Mouse (Mus musculus): ENCODE measurements around the gene Dusp8.

Dusp8 gene

GRCm38 (mm10) chr7:142086159-142086905, 9.3 kb downstream of the Dusp8 start:
- DNase-seq (ENCODE audit: low spot score in 2 of 2): no peak

DNA sequence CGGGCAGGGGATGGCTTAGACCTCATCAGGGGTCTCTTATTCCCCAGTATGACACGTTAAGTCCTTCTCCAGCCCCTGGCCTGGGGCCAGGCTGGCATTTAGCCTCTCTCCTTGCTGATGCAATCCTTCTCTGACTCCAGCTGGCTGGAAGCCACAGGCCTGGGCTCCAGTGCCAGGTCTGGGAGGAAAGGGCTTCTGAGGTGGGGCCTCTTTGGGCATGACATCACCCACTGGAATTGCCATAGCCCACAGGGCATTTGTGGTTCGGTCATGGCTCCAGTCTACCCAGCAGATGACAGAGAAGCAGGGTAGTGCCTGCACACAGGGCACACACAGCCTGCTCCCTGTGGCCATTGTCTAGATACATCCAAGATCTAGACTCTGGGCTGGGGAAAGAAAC, 10.8 kb downstream of the Dusp8 start:
- no peak for DNase-seq (ENCODE audit: low spot score in 2 of 2)

DNA sequence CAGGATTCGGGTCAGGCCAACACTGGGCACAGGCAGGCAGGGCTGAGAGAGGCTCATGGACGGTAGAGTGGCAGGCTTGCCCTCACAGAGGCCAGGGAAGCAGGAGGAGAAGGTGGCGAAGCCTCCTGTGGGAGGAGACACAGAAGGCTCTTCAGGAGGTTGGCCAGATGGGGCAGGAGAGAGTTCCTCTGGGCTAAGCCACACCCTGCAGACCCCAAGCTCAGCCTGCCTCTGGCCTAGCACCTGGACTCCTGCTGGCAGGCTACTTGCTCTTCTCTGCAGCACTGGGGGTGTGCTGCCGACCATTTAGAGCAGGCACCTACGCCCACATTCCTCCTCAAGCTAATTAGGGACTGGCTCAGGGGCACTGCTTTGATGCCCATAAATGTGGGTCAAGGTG, 11.2 kb downstream of the Dusp8 start:
- no peak for DNase-seq (ENCODE audit: low spot score in 2 of 2)

- DNase-seq (ENCODE audit: low spot score in 2 of 2): no peak
Observed at GRCm38 (mm10) chr7:142083588-142084317, 11.9 kb downstream of the Dusp8 start.

DNA sequence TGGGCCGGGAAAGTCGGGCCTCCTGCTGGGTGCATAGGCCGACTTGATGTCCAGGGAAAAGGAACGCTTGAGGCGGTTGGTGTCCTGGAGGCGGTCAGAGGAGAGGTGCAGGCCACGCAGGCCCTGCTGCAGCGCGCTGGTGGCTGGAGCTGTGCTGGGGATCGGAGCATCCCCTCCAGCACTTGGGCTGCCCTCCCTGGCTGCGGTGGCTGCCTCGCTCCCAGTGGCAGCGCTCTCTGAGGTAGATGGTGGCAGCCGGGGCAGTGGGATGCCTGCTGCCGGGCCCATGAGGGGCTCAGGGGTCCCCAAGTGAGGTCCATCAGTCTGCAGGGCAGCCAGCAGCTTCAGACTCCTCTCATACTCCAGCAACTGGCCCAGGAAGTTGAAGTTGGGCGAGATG, 13.0 kb downstream of the Dusp8 start:
- DNase-seq (ENCODE audit: low spot score in 2 of 2): no peak

DNA sequence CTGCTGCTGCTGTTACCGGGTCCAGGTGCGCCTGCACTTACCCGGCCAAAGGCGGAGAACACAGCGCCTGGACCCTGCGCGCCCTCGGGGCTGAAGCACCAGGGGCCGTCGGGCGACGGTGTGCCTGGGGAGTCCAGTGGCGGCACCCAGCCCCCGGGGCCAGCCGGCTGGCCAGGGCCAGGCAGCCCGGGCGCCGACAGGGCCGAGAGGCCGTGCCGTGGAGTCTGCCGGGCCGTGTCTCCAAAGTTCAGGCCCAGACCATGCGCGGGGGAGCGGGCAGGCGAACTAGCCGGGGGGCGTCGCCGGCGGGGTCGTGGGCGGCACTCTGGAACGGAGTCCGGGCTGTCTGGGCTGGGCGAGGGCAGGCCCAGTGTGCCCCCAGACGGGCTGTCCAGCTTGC, 13.5 kb downstream of the Dusp8 start:
- DNase-seq (ENCODE audit: low spot score in 2 of 2): no peak

GRCm38 (mm10) chr7:142081736-142082135, 13.9 kb downstream of the Dusp8 start:
- DNase-seq (ENCODE audit: low spot score in 2 of 2): no peak

DNA sequence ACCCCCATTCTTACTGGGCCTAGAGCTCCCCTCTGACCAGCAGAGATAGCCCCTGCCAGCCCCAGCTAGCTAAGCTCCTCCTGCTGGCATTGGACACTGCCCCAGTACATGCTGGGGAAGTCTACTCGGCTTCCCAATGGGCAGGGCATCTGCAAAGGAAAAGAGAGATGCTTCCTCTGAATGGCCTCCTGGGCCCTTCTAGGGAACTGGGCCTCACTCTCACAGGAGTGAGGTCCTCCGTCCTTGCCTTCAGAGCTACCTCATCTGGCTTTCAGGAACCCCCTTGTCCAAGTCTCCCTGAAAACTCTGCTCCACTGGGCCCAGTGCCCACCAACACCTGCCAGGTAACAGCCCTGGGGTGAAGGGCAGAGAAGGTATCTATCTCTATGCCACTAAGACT, 14.8 kb downstream of the Dusp8 start:
- no peak for DNase-seq (ENCODE audit: low spot score in 2 of 2)

DNA sequence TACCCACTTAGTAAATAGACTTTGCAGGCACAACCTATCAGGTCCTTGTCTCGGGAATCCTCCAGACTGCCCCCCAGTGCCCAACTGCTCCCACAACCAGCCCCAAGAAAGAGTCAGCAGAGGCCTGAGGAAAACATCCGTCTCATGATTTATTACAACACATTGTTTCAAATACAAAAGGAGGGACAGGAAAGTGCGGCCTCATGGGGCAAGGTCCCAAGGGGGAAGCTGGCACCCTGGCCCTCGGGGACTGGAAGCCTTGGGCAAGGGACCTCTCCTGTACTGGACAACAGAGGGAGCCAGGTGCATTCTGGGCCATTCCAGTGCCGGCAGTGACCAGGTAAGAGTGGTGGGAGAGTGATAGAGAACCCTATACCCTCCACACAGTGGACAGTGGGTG, 16.3 kb downstream of the Dusp8 start:
- DNase-seq (ENCODE audit: low spot score in 2 of 2): no peak

- no peak for DNase-seq (ENCODE audit: low spot score in 2 of 2)
Observed at GRCm38 (mm10) chr7:142077138-142077537, 18.5 kb downstream of the Dusp8 start.

- DNase-seq (ENCODE audit: low spot score in 2 of 2): no peak
Observed at GRCm38 (mm10) chr7:142074146-142074886, 21.3 kb downstream of the Dusp8 start.

- DNase-seq (ENCODE audit: low spot score in 2 of 2): no peak
Observed at GRCm38 (mm10) chr7:142071717-142072116, 23.9 kb downstream of the Dusp8 start.

DNA sequence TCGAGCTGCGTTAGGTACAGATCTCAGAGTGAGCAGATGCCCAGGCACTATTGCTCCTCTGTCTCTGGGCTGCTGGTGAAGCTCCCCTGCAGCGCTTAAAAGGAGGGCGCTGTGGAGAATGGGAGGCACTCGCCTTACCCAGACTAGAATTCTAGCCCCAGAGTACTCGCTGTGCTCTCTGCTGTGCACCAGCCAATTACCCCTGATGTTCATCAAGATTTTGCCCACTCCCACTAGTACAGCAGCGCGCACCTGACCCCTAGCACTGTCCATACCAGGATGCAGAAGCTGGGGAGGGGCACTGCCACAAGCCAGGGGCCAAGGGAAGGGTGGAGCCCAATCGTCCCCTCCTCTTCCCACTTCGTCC, 24.4 kb downstream of the Dusp8 start:
- DNase-seq (ENCODE audit: low spot score in 2 of 2): no peak

- peak in 1 of 2 experiments; percentile 57 for DNase-seq (ENCODE audit: low spot score in 2 of 2)
Observed at GRCm38 (mm10) chr7:142070458-142071211, 25.0 kb downstream of the Dusp8 start.

DNA sequence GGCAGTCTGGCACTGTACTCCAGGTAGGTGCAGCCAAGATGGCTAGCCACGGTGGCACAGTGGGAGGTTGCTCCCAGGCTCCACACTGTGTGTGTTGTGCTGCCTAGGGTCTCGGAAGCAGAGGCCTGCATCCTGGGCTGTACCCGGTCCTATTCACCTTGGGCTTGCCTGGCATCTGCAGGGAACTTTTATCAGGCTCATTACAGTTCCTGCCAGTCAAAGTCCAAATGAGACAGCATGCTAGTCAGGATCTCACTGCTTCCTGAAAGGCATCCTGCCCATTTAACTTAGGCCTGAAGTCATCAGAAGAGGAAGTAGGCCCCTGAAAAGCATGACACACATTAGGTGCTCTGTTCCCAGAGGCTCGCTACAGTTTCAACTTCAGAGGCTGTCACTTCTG, 27.2 kb downstream of the Dusp8 start:
- no peak for DNase-seq (ENCODE audit: low spot score in 2 of 2)

GRCm38 (mm10) chr7:142060931-142061565, 34.6 kb downstream of the Dusp8 start, which contains the start of gene Mob2:
Gene Mob2, minus strand, starts transcription at chr7:142061065.
- peak; percentile 78 to 86 for DNase-seq (ENCODE audit: low spot score in 2 of 2)

DNA sequence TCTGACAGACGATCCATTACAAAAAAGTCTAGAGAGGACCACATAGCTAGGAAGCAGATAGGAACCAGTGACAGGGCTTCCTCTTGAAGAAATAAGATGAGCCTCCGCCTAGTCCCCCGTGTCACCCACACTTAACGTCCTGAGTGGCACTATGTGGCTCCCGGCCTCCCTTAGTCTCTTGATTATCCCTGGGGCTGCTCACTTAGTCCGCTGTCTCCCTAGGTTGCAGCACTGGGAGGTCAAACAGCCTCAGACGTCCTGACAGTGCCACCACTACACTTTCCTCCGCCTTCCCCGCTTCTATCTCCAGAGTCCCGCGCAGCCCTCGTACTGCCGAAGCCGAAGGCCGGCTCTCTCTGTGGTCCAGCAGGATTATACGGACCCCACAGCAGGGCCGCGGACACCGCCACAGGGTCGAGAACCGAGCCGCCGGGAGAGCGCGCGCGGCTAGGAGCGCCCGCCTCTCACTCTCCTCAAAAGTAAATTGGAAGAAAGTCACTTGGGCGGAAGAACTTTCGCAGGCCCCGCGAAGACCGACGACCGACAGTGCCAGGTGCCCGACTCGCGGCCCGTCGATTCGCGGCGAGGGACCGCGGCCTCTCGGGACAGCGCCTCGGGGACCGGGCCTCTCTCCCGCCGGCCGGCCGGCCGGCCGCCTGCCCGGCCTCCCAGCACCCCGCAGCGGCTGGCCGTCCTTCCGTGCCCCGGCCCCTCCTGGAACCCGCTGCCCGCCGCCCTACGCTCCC, 35.3 kb downstream of the Dusp8 start:
- DNase-seq (ENCODE audit: low spot score in 2 of 2): no peak

- no peak for DNase-seq (ENCODE audit: low spot score in 2 of 2)
Observed at GRCm38 (mm10) chr7:142059024-142059423, 36.6 kb downstream of the Dusp8 start.

GRCm38 (mm10) chr7:142057121-142057520, 38.5 kb downstream of the Dusp8 start:
- no peak for DNase-seq (ENCODE audit: low spot score in 2 of 2)

DNA sequence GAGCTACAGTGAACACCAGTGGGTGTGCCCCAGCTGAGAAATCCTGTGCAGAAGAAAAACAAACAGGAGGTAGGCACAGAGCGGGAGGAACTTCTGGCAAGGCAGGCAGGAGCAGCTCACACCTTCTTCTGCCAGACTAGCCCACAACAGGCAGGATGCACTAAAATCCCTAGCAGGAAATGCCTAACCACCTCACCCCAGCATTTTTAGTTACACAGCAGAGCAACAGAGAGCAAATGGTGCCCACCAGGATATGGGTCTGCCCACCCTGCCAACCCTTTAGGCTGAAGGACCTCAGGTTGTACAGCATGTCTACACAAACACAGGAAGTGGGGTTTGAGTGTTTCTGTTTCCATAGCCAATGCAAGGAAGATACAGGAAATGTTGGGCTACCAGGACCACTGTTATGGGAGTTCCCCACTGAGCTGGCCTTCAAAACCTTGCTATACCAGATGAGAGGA, 39.0 kb downstream of the Dusp8 start:
- DNase-seq (ENCODE audit: low spot score in 2 of 2): no peak

GRCm38 (mm10) chr7:142055431-142055830, 40.2 kb downstream of the Dusp8 start:
- DNase-seq (ENCODE audit: low spot score in 2 of 2): no peak

All from frontal cortex, postnatal 25 days (tissue).